Mouse (Mus musculus) kidney, adult 2 months (tissue): ENCODE measurements around the gene Tmeff2. TPM values are rescaled to one million over a fixed set of nuclear protein-coding genes. Genes with fewer than 3 reads are reported as not detected.

Experiments used
- DNase-seq: peaks from one replicate; pipeline ENCODE4 v3.0.0; 2021
- H3K27ac ChIP-seq: fragments of 200-500 bp; 2 replicates; pipeline ENCODE4 v1.5.1; 2012; ENCODE audit warnings: low read depth, low read length, control low read depth, inconsistent platforms; ENCODE audit not compliant: insufficient read depth
- H3K27me3 ChIP-seq: fragments of 200-500 bp; replicated peaks from 2 replicates; pipeline ENCODE4 v1.6.1; 2012; ENCODE audit warnings: mild to moderate bottlenecking, moderate library complexity, low read length, inconsistent platforms; ENCODE audit not compliant: control insufficient read depth, insufficient read depth
- H3K36me3 ChIP-seq: fragments of 200-500 bp; 2 replicates; pipeline ENCODE4 v1.6.1; 2012; ENCODE audit warnings: mild to moderate bottlenecking, moderate library complexity, low read length, inconsistent platforms; ENCODE audit not compliant: control insufficient read depth, insufficient read depth
- H3K4me1 ChIP-seq: fragments of 200-500 bp; 2 replicates; pipeline ENCODE4 v1.6.1; 2011; ENCODE audit warnings: low read length; ENCODE audit not compliant: control insufficient read depth, insufficient read depth
- H3K4me3 ChIP-seq: fragments of 200-500 bp; 2 replicates; pipeline ENCODE4 v1.5.1; 2011; ENCODE audit warnings: mild to moderate bottlenecking, low read depth, low read length, control low read depth; ENCODE audit not compliant: insufficient read depth
- CTCF ChIP-seq: fragments of 200-500 bp; conservative IDR thresholded peaks from 2 replicates; pipeline ENCODE4 v1.5.1; 2011; ENCODE audit warnings: low read depth, mild to moderate bottlenecking, control low read depth, low read length, moderate library complexity, mixed read lengths; ENCODE audit not compliant: insufficient read depth, insufficient read length
- POLR2A ChIP-seq: fragments of 200-500 bp; IDR thresholded peaks from one replicate; pipeline ENCODE4 v1.6.1; 2011; ENCODE audit warnings: low read depth, low read length, control low read depth
- WGBS: fragments of 180-500 bp; shearing (Covaris S2); methylation state at CpG from one replicate; pipeline ENCODE4 v1.1.7; 2018; 5-methylcytosine and 5-hydroxymethylcytosine counted together
- polyA plus RNA-seq: library from polyadenylated mRNA; depleted of rRNA; stranded (reverse); fragments of >200 nt; gene quantifications from 2 replicates; pipeline ENCODE4 v1.2.3, GENCODE M21; 2012

Tmeff2 gene
- polyA plus RNA-seq, 1 experiment: 0.52 TPM

GRCm38 (mm10) chr1:50927679-50928187 is 27.3 kb downstream of the Tmeff2 start:
- TF ChIP-seq CTCF (no peak), POLR2A (no peak)
- no peaks in the 10 kb centered on the region for H3K4me1 ChIP-seq
- H3K27me3 ChIP-seq: peaks cover 5% of the 10 kb centered on the region; the same call in 1 of the 2 replicates
- WGBS: under 1% methylated on average over 35 of the region's 35 CpGs
- H3K27ac ChIP-seq: no peak overlapping the region
- no peaks in the 10 kb centered on the region for H3K36me3 ChIP-seq
- peak overlapping the region; percentile 44 for H3K4me3 ChIP-seq
- DNase-seq: no peak

- Histone ChIP-seq H3K36me3 (no peaks in the 10 kb centered on the region), H3K27me3 (peaks cover 5% of the 10 kb centered on the region; the same call in 1 of the 2 replicates), H3K4me1 (no peaks in the 10 kb centered on the region), H3K4me3 (no peak overlapping the region), H3K27ac (no peak overlapping the region)
- TF ChIP-seq POLR2A (no peak), CTCF (no peak)
- WGBS: 39% methylated on average over 3 of the region's 3 CpGs
- DNase-seq: no peak
These were observed 28.3 kb downstream of the Tmeff2 start for GRCm38 (mm10) chr1:50928776-50929175.

GRCm38 (mm10) chr1:50935076-50935475 is 34.6 kb downstream of the Tmeff2 start:
- H3K36me3 ChIP-seq: no peaks in the 10 kb centered on the region
- no peak overlapping the region for H3K27ac ChIP-seq
- DNase-seq: no peak
- H3K4me3 ChIP-seq: no peak overlapping the region
- no peaks in the 10 kb centered on the region for H3K4me1 ChIP-seq
- no peaks in the 10 kb centered on the region for H3K27me3 ChIP-seq
- TF ChIP-seq POLR2A (no peak), CTCF (no peak)
- 77% methylated on average over 2 of the region's 2 CpGs for WGBS

GRCm38 (mm10) chr1:50935484-50935883 is 35.0 kb downstream of the Tmeff2 start:
- no peak for DNase-seq
- Histone ChIP-seq H3K27ac (no peak overlapping the region), H3K36me3 (no peaks in the 10 kb centered on the region), H3K27me3 (no peaks in the 10 kb centered on the region), H3K4me1 (no peaks in the 10 kb centered on the region), H3K4me3 (no peak overlapping the region)
- TF ChIP-seq POLR2A (no peak), CTCF (no peak)
- WGBS: 75% methylated on average over 2 of the region's 2 CpGs

- 79% methylated on average over 7 of the region's 7 CpGs for WGBS
- Histone ChIP-seq H3K27ac (no peak overlapping the region), H3K4me3 (no peak overlapping the region), H3K4me1 (no peaks in the 10 kb centered on the region), H3K36me3 (no peaks in the 10 kb centered on the region), H3K27me3 (no peaks in the 10 kb centered on the region)
- TF ChIP-seq CTCF (no peak), POLR2A (no peak)
- no peak for DNase-seq
These were observed 39.9 kb downstream of the Tmeff2 start for GRCm38 (mm10) chr1:50940131-50941039.

GRCm38 (mm10) chr1:50948575-50948974 is 48.1 kb downstream of the Tmeff2 start:
- no peak overlapping the region for H3K4me3 ChIP-seq
- no peak overlapping the region for H3K27ac ChIP-seq
- H3K4me1 ChIP-seq: no peaks in the 10 kb centered on the region
- H3K27me3 ChIP-seq: no peaks in the 10 kb centered on the region
- DNase-seq: no peak
- H3K36me3 ChIP-seq: no peaks in the 10 kb centered on the region
- 60% methylated on average over 1 of the region's 1 CpGs for WGBS
- TF ChIP-seq POLR2A (no peak), CTCF (no peak)

GRCm38 (mm10) chr1:50958844-50959243 is 58.4 kb downstream of the Tmeff2 start:
- Histone ChIP-seq H3K4me3 (no peak overlapping the region), H3K27ac (no peak overlapping the region), H3K36me3 (no peaks in the 10 kb centered on the region), H3K4me1 (no peaks in the 10 kb centered on the region), H3K27me3 (no peaks in the 10 kb centered on the region)
- no peak for DNase-seq
- TF ChIP-seq CTCF: no peak
- 91% methylated on average over 1 of the region's 1 CpGs for WGBS
